Mouse (Mus musculus): Measurements from ENCODE around the gene Slc4a8.
"Not testable (repeated sequence)": the region's sequence is repeated elsewhere in the genome, so short reads cannot be mapped to it uniquely, and the experiment has no call there.

Gene Slc4a8

GRCm38 (mm10) chr15:100746478-100747120 lies 14.9 kb upstream of the Slc4a8 start:
- no peak for DNase-seq

- peak; percentile 46 for DNase-seq
These were observed 14.2 kb upstream of the Slc4a8 start for GRCm38 (mm10) chr15:100747121-100747963.

GRCm38 (mm10) chr15:100748584-100748983 lies 13.0 kb upstream of the Slc4a8 start:
- no peak for DNase-seq

GRCm38 (mm10) chr15:100749751-100750538 lies 11.6 kb upstream of the Slc4a8 start:
- peak; percentile 19 for DNase-seq

GRCm38 (mm10) chr15:100752439-100752838 lies 9.1 kb upstream of the Slc4a8 start:
- DNase-seq = no peak

GRCm38 (mm10) chr15:100753045-100753444 lies 8.5 kb upstream of the Slc4a8 start:
- DNase-seq = no peak

GRCm38 (mm10) chr15:100754041-100754440 lies 7.5 kb upstream of the Slc4a8 start:
- DNase-seq = no peak

GRCm38 (mm10) chr15:100754805-100755497 lies 6.6 kb upstream of the Slc4a8 start:
- peak; percentile 83 for DNase-seq

- no peak for DNase-seq
These were observed 6.1 kb upstream of the Slc4a8 start for GRCm38 (mm10) chr15:100755498-100755859.

- DNase-seq = no peak
These were observed 5.5 kb upstream of the Slc4a8 start for GRCm38 (mm10) chr15:100755881-100756624.

- DNase-seq = peak; percentile 66
These were observed 4.0 kb upstream of the Slc4a8 start for GRCm38 (mm10) chr15:100757527-100757978.

GRCm38 (mm10) chr15:100759286-100759685 lies 2.3 kb upstream of the Slc4a8 start:
- DNase-seq = no peak

- peak; percentile 22 for DNase-seq
These were observed 520 bp upstream of the Slc4a8 start for GRCm38 (mm10) chr15:100761036-100761418.

GRCm38 (mm10) chr15:100762649-100763048 lies 1.1 kb downstream of the Slc4a8 start:
- no peak for DNase-seq

GRCm38 (mm10) chr15:100764163-100764951 lies 2.8 kb downstream of the Slc4a8 start:
- no peak for DNase-seq

- no peak for DNase-seq
These were observed 5.3 kb downstream of the Slc4a8 start for GRCm38 (mm10) chr15:100766826-100767225.

- no peak for DNase-seq
These were observed 6.3 kb downstream of the Slc4a8 start for GRCm38 (mm10) chr15:100767851-100768250.

- not testable (repeated sequence) for DNase-seq
These were observed 7.5 kb downstream of the Slc4a8 start for GRCm38 (mm10) chr15:100769023-100769422.

GRCm38 (mm10) chr15:100770338-100770737 lies 8.8 kb downstream of the Slc4a8 start:
- DNase-seq = no peak

GRCm38 (mm10) chr15:100772685-100773084 lies 11.1 kb downstream of the Slc4a8 start:
- DNase-seq = no peak

- DNase-seq = not testable (repeated sequence)
These were observed 12.3 kb downstream of the Slc4a8 start for GRCm38 (mm10) chr15:100773859-100774258.
